Mouse (Mus musculus): Measurements from ENCODE around the gene Igdcc4.

DNA sequence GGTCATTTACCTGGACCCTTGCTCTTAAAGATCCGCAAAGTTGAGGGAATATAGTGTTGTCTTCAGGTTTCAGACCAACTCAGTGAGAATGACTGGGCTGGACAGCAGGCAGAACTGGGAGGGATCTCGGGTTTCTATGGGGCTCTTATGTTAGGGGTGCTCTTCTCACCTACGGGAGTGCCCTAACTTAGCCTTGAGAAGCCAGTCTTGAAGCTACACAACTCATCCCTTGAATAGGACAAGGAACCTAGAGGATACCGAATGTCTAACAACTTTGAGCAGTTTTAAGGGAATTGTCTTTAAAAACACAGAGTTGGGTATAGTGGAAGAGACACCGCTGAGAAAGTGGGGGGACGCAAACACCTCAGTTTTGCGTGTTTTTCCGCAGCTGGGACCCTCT is 39.2 kb downstream of the Igdcc4 start:
- TF ChIP-seq TAL1 (IDR thresholded peaks at IDR 0.05; ENCODE audit: low read length) (no peak), GATA1 (IDR thresholded peaks at IDR 0.05; ENCODE audit: low read length) (no peak)

Measured in erythroblast, embryonic 14.5 days (primary cell).